Mouse (Mus musculus): ENCODE results near the gene Tmem239.

- no peak for TF ChIP-seq CTCF (IDR thresholded peaks at IDR 0.05; ENCODE audit: low read depth, low read length)
- no peak for TF ChIP-seq POLR2A (IDR thresholded peaks at IDR 0.05; ENCODE audit: borderline replicate concordance, low read depth, low read length)
Observed at GRCm38 (mm10) chr2:130390993-130391625, 15.2 kb upstream of the Tmem239 start.
